ENCODE assay signal across 14 mouse cellular contexts in genomic region chr11:95596150-95596515, GRCm38 (mm10). TPM values are rescaled to one million over a fixed set of nuclear protein-coding genes. Genes with fewer than 3 reads are reported as not detected.
DNase-seq lines count a peak whose midpoint lies in the region; ATAC-seq lines count a peak whose summit lies in the region.
"Had no signal": no experiment of that assay in that cellular context is flagged by ENCODE, and none has a peak within 500 bp of the region (broad histone marks: within the 10 kb centered on the region; RNA-seq: fewer than 3 reads in every experiment).

No protein-coding gene starts in this region.

- ATAC-seq in neural tube, embryonic 15.5 days (ENCODE audit: low FRiP score): no peak
- ATAC-seq: intestine, postnatal 0 days had no signal

- no peaks in the 10 kb centered on the region for H3K9me3 ChIP-seq in heart, embryonic 10.5 days
- no peaks in the 10 kb centered on the region for H3K9me3 ChIP-seq in neural tube, embryonic 15.5 days (replicated peaks)
- no peaks in the 10 kb centered on the region for H3K9me3 ChIP-seq in limb, embryonic 10.5 days (replicated peaks)

- no peak for DNase-seq in heart, embryonic 10.5 days (ENCODE audit: low spot score)
- no peak for DNase-seq in heart, postnatal 4 days
- peak; percentile 47 for DNase-seq in neural tube, embryonic 10.5 days (ENCODE audit: extremely low spot score, low spot score)
- no peak for DNase-seq in limb, embryonic 10.5 days (ENCODE audit: low spot score)
- peak; percentile 26 for DNase-seq in retina, postnatal 1 day
- DNase-seq in Muller cell, postnatal 12 days (ENCODE audit: inconsistent ontology term): no peak
- no peak for DNase-seq in layer of hippocampus, postnatal 10 days (ENCODE audit: low spot score in 2 of 2)
- DNase-seq: adrenal gland, postnatal 25 days; cerebellum, adult 9-11 months; forebrain, postnatal 0 days; lung, adult 2 months; right cerebral cortex, postnatal 14 days had no signal

- H3K4me3 ChIP-seq in heart, embryonic 10.5 days: no peak overlapping the region
- no peak overlapping the region for H3K4me3 ChIP-seq in neural tube, embryonic 15.5 days (replicated peaks)
- H3K4me3 ChIP-seq in limb, embryonic 10.5 days: no peak overlapping the region

- H3K27ac ChIP-seq in heart, embryonic 10.5 days: peak overlapping the region; percentile 26; the same call in 1 of the 2 replicates
- H3K27ac ChIP-seq in neural tube, embryonic 15.5 days (replicated peaks): no peak overlapping the region
- H3K27ac ChIP-seq in limb, embryonic 10.5 days: peak overlapping the region; percentile 27

- WGBS in heart, embryonic 10.5 days: 39% methylated on average over 5 of the region's 5 CpGs
- WGBS in neural tube, embryonic 15.5 days: 33% methylated on average over 5 of the region's 5 CpGs
- 11% methylated on average over 5 of the region's 5 CpGs for WGBS in limb, embryonic 10.5 days

- H3K9ac ChIP-seq in neural tube, embryonic 15.5 days (replicated peaks): no peak overlapping the region
- H3K9ac ChIP-seq: forebrain, postnatal 0 days had no signal

- no peaks in the 10 kb centered on the region for H3K36me3 ChIP-seq in heart, embryonic 10.5 days
- no peaks in the 10 kb centered on the region for H3K36me3 ChIP-seq in neural tube, embryonic 15.5 days
- no peaks in the 10 kb centered on the region for H3K36me3 ChIP-seq in limb, embryonic 10.5 days

- H3K4me2 ChIP-seq in neural tube, embryonic 15.5 days: no peak overlapping the region

- peaks cover 59% of the 10 kb centered on the region for H3K4me1 ChIP-seq in heart, embryonic 10.5 days
- H3K4me1 ChIP-seq in neural tube, embryonic 15.5 days: peaks cover 47% of the 10 kb centered on the region
- H3K4me1 ChIP-seq in limb, embryonic 10.5 days: peaks cover 61% of the 10 kb centered on the region

- H3K27me3 ChIP-seq in heart, embryonic 10.5 days (ENCODE audit: insufficient read depth, poor library complexity, severe bottlenecking): peaks cover 94% of the 10 kb centered on the region
- H3K27me3 ChIP-seq in neural tube, embryonic 15.5 days (replicated peaks): peaks cover 18% of the 10 kb centered on the region
- peaks cover 93% of the 10 kb centered on the region for H3K27me3 ChIP-seq in limb, embryonic 10.5 days (ENCODE audit: low read depth, poor library complexity, severe bottlenecking)

RNA-seq across cellular contexts. Expression of gene Ngfr, which starts 8.6 kb away (rescaled TPM):
- polyA plus RNA-seq in heart, embryonic 10.5 days (2016; fragmentation: Nextera tagmentation; extraction: Ambion mirVana): 4.5 and 9.9 TPM in 2 replicates
- total RNA-seq in heart, postnatal 4 days (2021): 1 to 10 TPM; 3.7 to 4.3 TPM
- polyA plus RNA-seq in neural tube, embryonic 15.5 days (2015; fragmentation: Nextera tagmentation; extraction: Ambion mirVana): 69.1 and 69.3 TPM in 2 replicates
- polyA plus RNA-seq in limb, embryonic 10.5 days (2016; fragmentation: Nextera tagmentation; extraction: Ambion mirVana): 9.7 and 16.3 TPM in 2 replicates
- total RNA-seq in layer of hippocampus, postnatal 10 days (2021): 1 to 10 TPM; 2.4 to 3.6 TPM

Comparison
In these comparisons a context has a peak if more than half of its experiments do, and no peak if none do; other contexts are left out.
1. DNase-seq: peak in neural tube, embryonic 10.5 days (single experiment) and retina, postnatal 1 day (single experiment); none in heart, embryonic 10.5 days (single experiment), heart, postnatal 4 days (single experiment), limb, embryonic 10.5 days (single experiment), Muller cell, postnatal 12 days (single experiment) and layer of hippocampus, postnatal 10 days (0 of 2).